9 mouse cellular contexts compared by ENCODE assay signal in the genomic region with DNA sequence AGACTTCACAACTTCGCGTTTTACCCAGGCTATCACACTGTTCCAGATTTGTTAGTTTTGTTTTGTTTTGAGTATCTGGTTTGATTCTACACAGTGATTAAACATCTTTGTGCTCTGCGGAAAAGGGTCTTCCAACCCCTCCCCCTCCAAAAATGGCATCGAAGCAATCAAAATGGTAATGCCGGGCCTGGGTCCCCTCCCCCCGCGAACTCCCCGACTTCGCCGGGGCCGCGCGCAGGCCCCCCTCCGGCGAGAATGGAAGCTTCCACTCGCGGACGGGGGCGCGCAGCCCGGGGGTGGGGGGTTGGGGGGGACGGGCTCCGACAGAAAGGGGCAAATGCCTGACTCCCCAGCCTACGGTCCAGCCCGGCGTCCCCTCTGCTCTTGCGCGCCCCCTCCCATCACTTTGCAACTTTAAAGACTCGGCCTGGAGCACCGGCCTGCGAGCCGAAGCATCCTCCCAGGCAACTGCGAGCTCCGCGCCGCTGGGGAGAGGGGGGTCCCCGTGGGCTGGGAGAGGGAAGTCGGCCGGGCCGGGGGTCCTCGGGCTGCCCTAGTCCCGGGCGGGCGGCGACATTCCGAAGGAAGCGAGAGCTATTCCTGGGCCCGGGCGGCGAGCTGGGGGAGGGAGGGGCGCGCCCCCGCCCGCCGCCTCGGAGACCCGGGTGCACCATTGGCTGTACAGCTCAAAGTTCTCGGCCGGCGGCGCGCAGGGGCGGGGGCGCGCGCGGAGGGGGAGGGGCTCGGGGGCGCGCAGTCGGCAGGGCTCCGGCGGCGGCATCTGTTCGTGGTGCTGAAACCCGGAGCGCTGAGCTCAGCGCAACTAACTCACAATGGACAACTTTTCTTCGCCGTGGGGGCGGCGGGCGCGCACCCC. TPM values are rescaled to one million over a fixed set of nuclear protein-coding genes. Genes with fewer than 3 reads are reported as not detected.
A peak's percentile ranks its signal among the peaks of the same experiment; 100 is the strongest.
DNase-seq lines count a peak whose midpoint lies in the region; ATAC-seq and TF ChIP-seq lines count a peak whose summit lies in the region.
"Had no signal": no experiment of that assay in that cellular context is flagged by ENCODE, and none has a peak within 500 bp of the region (broad histone marks: within the 10 kb centered on the region; RNA-seq: fewer than 3 reads in every experiment).

No protein-coding gene starts in this region.

- under 1% methylated on average over 83 of the region's 84 CpGs for WGBS in forebrain, embryonic 10.5 days
- 1% methylated on average over 51 of the region's 84 CpGs for WGBS in heart, embryonic 13.5 days
- under 1% methylated on average over 80 of the region's 84 CpGs for WGBS in kidney, postnatal 0 days
- WGBS in liver, embryonic 13.5 days (ENCODE audit: insufficient replicate concordance) = under 1% methylated on average over 68 of the region's 84 CpGs
- under 1% methylated on average over 78 of the region's 84 CpGs for WGBS in neural tube, embryonic 12.5 days

- peaks cover 18% of the 10 kb centered on the region; the same call in 1 of the 2 replicates for H3K27me3 ChIP-seq in forebrain, embryonic 10.5 days (ENCODE audit: poor library complexity, severe bottlenecking)
- peaks cover 40% of the 10 kb centered on the region for H3K27me3 ChIP-seq in heart, embryonic 13.5 days (replicated peaks)
- no peaks in the 10 kb centered on the region for H3K27me3 ChIP-seq in kidney, postnatal 0 days (ENCODE audit: insufficient read depth, low read length)
- peaks cover 79% of the 10 kb centered on the region for H3K27me3 ChIP-seq in liver, embryonic 13.5 days
- no peaks in the 10 kb centered on the region for H3K27me3 ChIP-seq in neural tube, embryonic 12.5 days (replicated peaks)

- peaks cover 77% of the 10 kb centered on the region for H3K4me1 ChIP-seq in forebrain, embryonic 10.5 days
- H3K4me1 ChIP-seq in heart, embryonic 13.5 days = peaks cover 39% of the 10 kb centered on the region
- H3K4me1 ChIP-seq in kidney, postnatal 0 days (replicated peaks; ENCODE audit: insufficient read depth, low read length) = peaks cover 11% of the 10 kb centered on the region
- H3K4me1 ChIP-seq in liver, embryonic 13.5 days (replicated peaks) = peaks cover 31% of the 10 kb centered on the region
- H3K4me1 ChIP-seq in neural tube, embryonic 12.5 days = peaks cover 55% of the 10 kb centered on the region

- no peak for TF ChIP-seq CTCF in kidney, postnatal 0 days (IDR thresholded peaks at IDR 0.05; ENCODE audit: low read depth)

- peak overlapping the region; percentile 92 for H3K27ac ChIP-seq in forebrain, embryonic 10.5 days
- H3K27ac ChIP-seq in heart, embryonic 13.5 days (replicated peaks) = peak overlapping the region; percentile 42
- peak overlapping the region; percentile 79 for H3K27ac ChIP-seq in kidney, postnatal 0 days
- no peak overlapping the region for H3K27ac ChIP-seq in liver, embryonic 13.5 days
- H3K27ac ChIP-seq in neural tube, embryonic 12.5 days = peak overlapping the region; percentile 99

- peak overlapping the region; percentile 86 for H3K4me3 ChIP-seq in forebrain, embryonic 10.5 days
- peak overlapping the region; percentile 76 for H3K4me3 ChIP-seq in heart, embryonic 13.5 days
- peak overlapping the region; percentile 50 for H3K4me3 ChIP-seq in kidney, postnatal 0 days (replicated peaks; ENCODE audit: low read depth, low read length)
- peak overlapping the region; percentile 60 for H3K4me3 ChIP-seq in liver, embryonic 13.5 days (replicated peaks)
- peak overlapping the region; percentile 83 for H3K4me3 ChIP-seq in neural tube, embryonic 12.5 days

- peaks cover 25% of the 10 kb centered on the region for H3K36me3 ChIP-seq in forebrain, embryonic 10.5 days (replicated peaks)
- no peaks in the 10 kb centered on the region for H3K36me3 ChIP-seq in heart, embryonic 13.5 days
- no peaks in the 10 kb centered on the region for H3K36me3 ChIP-seq in kidney, postnatal 0 days (ENCODE audit: insufficient read depth, low read length)
- H3K36me3 ChIP-seq in liver, embryonic 13.5 days = no peaks in the 10 kb centered on the region
- H3K36me3 ChIP-seq in neural tube, embryonic 12.5 days = peaks cover 11% of the 10 kb centered on the region; the same call in 1 of the 2 replicates
- H3K36me3 ChIP-seq: G1E had no signal

- ATAC-seq in heart, embryonic 13.5 days (ENCODE audit: extremely low read depth, insufficient number of reproducible peaks, low FRiP score, low TSS enrichment) = 0 out of 2 replicates have a peak, but pooled peaks have one; percentile 39
- ATAC-seq in kidney, postnatal 0 days (replicated peaks; ENCODE audit: low FRiP score, low read depth) = peak; percentile 60
- peak; percentile 32; the same call in 1 of the 2 replicates for ATAC-seq in liver, embryonic 13.5 days (ENCODE audit: low read depth)
- peak; percentile 73 for ATAC-seq in neural tube, embryonic 12.5 days (ENCODE audit: low FRiP score, low read depth)

- DNase-seq in spleen, adult 18-20 months = peak; percentile 10 to 12
- DNase-seq in spleen, adult 12 weeks (ENCODE audit: low spot score) = no peak
- DNase-seq in forebrain, embryonic 10.5 days (ENCODE audit: extremely low spot score, low spot score) = peak; percentile 89
- DNase-seq in kidney, postnatal 0 days (ENCODE audit: low spot score) = peak; percentile 73
- peak; percentile 7 for DNase-seq in liver, embryonic 13.5 days
- DNase-seq in thymus, postnatal 0 days (ENCODE audit: low spot score) = peak; percentile 39

- H3K4me2 ChIP-seq in heart, embryonic 13.5 days = peak overlapping the region; percentile 99
- H3K4me2 ChIP-seq in kidney, postnatal 0 days (ENCODE audit: low read length) = peak overlapping the region; percentile 99
- H3K4me2 ChIP-seq in liver, embryonic 13.5 days = peak overlapping the region; percentile 78
- H3K4me2 ChIP-seq in neural tube, embryonic 12.5 days (replicated peaks) = peak overlapping the region; percentile 79

- H3K9ac ChIP-seq in heart, embryonic 13.5 days = peak overlapping the region; percentile 84
- H3K9ac ChIP-seq in kidney, postnatal 0 days (ENCODE audit: low read depth, low read length) = peak overlapping the region; percentile 69
- H3K9ac ChIP-seq in liver, embryonic 13.5 days = no peak overlapping the region
- peak overlapping the region; percentile 94 for H3K9ac ChIP-seq in neural tube, embryonic 12.5 days

- H3K9me3 ChIP-seq in forebrain, embryonic 10.5 days = no peaks in the 10 kb centered on the region
- H3K9me3 ChIP-seq in heart, embryonic 13.5 days = no peaks in the 10 kb centered on the region
- H3K9me3 ChIP-seq in kidney, postnatal 0 days (replicated peaks; ENCODE audit: low read length) = no peaks in the 10 kb centered on the region
- no peaks in the 10 kb centered on the region for H3K9me3 ChIP-seq in liver, embryonic 13.5 days (replicated peaks)
- no peaks in the 10 kb centered on the region for H3K9me3 ChIP-seq in neural tube, embryonic 12.5 days

RNA-seq across cellular contexts. Expression of gene Phf21b, which starts 2.4 kb away (rescaled TPM):
- 6.8 and 7.6 TPM in 2 replicates for polyA plus RNA-seq in forebrain, embryonic 10.5 days (2016; fragmentation: Nextera tagmentation; extraction: Ambion mirVana)
- 0.08 and 0.14 TPM in 2 replicates for polyA plus RNA-seq in heart, embryonic 13.5 days (2015; fragmentation: Nextera tagmentation; extraction: Ambion mirVana)
- polyA plus RNA-seq in kidney, postnatal 0 days (2015; fragmentation: Nextera tagmentation; extraction: Ambion mirVana) = 0.15 and 0.24 TPM in 2 replicates
- polyA plus RNA-seq in liver, embryonic 13.5 days (2015; fragmentation: Nextera tagmentation; extraction: Ambion mirVana) = 0.12 TPM in 1 of 2 replicates, not detected in the other
- 20.2 and 24.5 TPM in 2 replicates for polyA plus RNA-seq in neural tube, embryonic 12.5 days (2016; fragmentation: Nextera tagmentation; extraction: Ambion mirVana)
- polyA plus RNA-seq in thymus, postnatal 0 days (2015; fragmentation: Nextera tagmentation; extraction: Ambion mirVana) = 0.08 and 0.17 TPM in 2 replicates
- polyA plus RNA-seq: G1E had no signal
